Mouse (Mus musculus) 3T3-L1 (cell line): ENCODE measurements at regions not wholly inside any gene's neighbourhood (a gene's known extent, or its start where the extent isn't known, plus 50 kb on each side); places are given as distances from the start of the nearest gene placed in this dataset.
"Not testable (repeated sequence)": the region's sequence is repeated elsewhere in the genome, so short reads cannot be mapped to it uniquely, and the experiment has no call there.

Source experiments
- DNase-seq: peaks from one replicate; pipeline ENCODE4 v3.0.0-alpha.2; 2015; ENCODE audit warnings: low read depth, low spot score

GRCm38 (mm10) chr9:83728428-83728827, 77.6 kb downstream of the Elovl4 start:
- no peak for DNase-seq

- DNase-seq: peak; percentile 80
Measured at GRCm38 (mm10) chr9:83727462-83728189, 78.5 kb downstream of the Elovl4 start.

- DNase-seq: no peak
Measured at GRCm38 (mm10) chr9:83726979-83727378, 79.1 kb downstream of the Elovl4 start.

GRCm38 (mm10) chr9:83726105-83726504, 80.0 kb downstream of the Elovl4 start:
- DNase-seq: peak; percentile 35

- no peak for DNase-seq
Measured at GRCm38 (mm10) chr9:83725545-83725944, 80.5 kb downstream of the Elovl4 start.

- DNase-seq: no peak
Measured at GRCm38 (mm10) chr9:83720982-83721381, 85.1 kb downstream of the Elovl4 start.

GRCm38 (mm10) chr9:83719811-83720210, 86.3 kb downstream of the Elovl4 start:
- no peak for DNase-seq

- not testable (repeated sequence) for DNase-seq
Measured at GRCm38 (mm10) chr9:83718084-83718483, 88.0 kb downstream of the Elovl4 start.

GRCm38 (mm10) chr9:83716101-83716763, 89.8 kb downstream of the Elovl4 start:
- DNase-seq: no peak

- no peak for DNase-seq
Measured at GRCm38 (mm10) chr9:83707361-83707760, 98.7 kb downstream of the Elovl4 start.

- no peak for DNase-seq
Measured at GRCm38 (mm10) chr9:83706071-83706470, 100.0 kb downstream of the Elovl4 start.

GRCm38 (mm10) chr9:83704186-83704585, 101.9 kb downstream of the Elovl4 start:
- no peak for DNase-seq

- DNase-seq: no peak
Measured at GRCm38 (mm10) chr9:83700916-83701315, 105.2 kb downstream of the Elovl4 start.

GRCm38 (mm10) chr9:83700056-83700455, 106.0 kb downstream of the Elovl4 start:
- no peak for DNase-seq

- peak; percentile 79 for DNase-seq
Measured at GRCm38 (mm10) chr9:83691332-83692198, 114.5 kb downstream of the Elovl4 start.
